Mouse (Mus musculus): ENCODE measurements at regions not wholly inside any gene's neighbourhood (a gene's known extent, or its start where the extent isn't known, plus 50 kb on each side); places are given as distances from the start of the nearest gene placed in this dataset.

GRCm38 (mm10) chr19:56030401-56030925, 256.5 kb upstream of the Habp2 start:
- no peak for ATAC-seq (replicated peaks in 1 of 2; ENCODE audit: insufficient read depth in 1 of 2, low FRiP score in 2 of 2, low TSS enrichment in 1 of 2, low read depth in 1 of 2, poor library complexity in 2 of 2, severe bottlenecking in 2 of 2)

GRCm38 (mm10) chr19:56034552-56034951, 252.4 kb upstream of the Habp2 start:
- peak; percentile 36 to 46; a peak in 1 of 4 replicates for ATAC-seq (replicated peaks in 1 of 2; ENCODE audit: insufficient read depth in 1 of 2, low FRiP score in 2 of 2, low TSS enrichment in 1 of 2, low read depth in 1 of 2, poor library complexity in 2 of 2, severe bottlenecking in 2 of 2)

GRCm38 (mm10) chr19:56037584-56037983, 249.4 kb upstream of the Habp2 start:
- no peak for ATAC-seq (replicated peaks in 1 of 2; ENCODE audit: insufficient read depth in 1 of 2, low FRiP score in 2 of 2, low TSS enrichment in 1 of 2, low read depth in 1 of 2, poor library complexity in 2 of 2, severe bottlenecking in 2 of 2)

GRCm38 (mm10) chr19:56039091-56040004, 247.6 kb upstream of the Habp2 start:
- ATAC-seq (replicated peaks in 1 of 2; ENCODE audit: insufficient read depth in 1 of 2, low FRiP score in 2 of 2, low TSS enrichment in 1 of 2, low read depth in 1 of 2, poor library complexity in 2 of 2, severe bottlenecking in 2 of 2) = no peak

DNA sequence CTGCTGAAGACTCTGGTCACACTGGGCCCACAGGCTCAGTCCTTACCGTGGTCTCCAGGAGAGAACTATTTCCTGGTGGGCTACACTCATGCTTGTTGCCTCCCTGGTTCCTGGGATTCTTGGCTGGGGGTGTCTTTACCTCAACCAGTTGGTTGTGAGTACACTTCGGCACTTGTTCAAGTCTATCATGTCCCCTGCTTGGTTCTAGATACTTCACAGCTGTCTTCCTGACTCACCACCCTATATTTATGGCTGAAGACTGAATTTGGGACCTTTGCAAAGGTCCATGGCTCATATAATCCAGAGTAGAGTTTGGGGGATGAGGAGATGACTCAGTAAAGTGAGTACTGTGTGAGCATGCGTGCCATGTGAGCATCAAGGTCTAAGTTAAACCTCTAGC, 245.0 kb upstream of the Habp2 start:
- ATAC-seq (replicated peaks in 1 of 2; ENCODE audit: insufficient read depth in 1 of 2, low FRiP score in 2 of 2, low TSS enrichment in 1 of 2, low read depth in 1 of 2, poor library complexity in 2 of 2, severe bottlenecking in 2 of 2) = no peak

- ATAC-seq (replicated peaks in 1 of 2; ENCODE audit: insufficient read depth in 1 of 2, low FRiP score in 2 of 2, low TSS enrichment in 1 of 2, low read depth in 1 of 2, poor library complexity in 2 of 2, severe bottlenecking in 2 of 2) = no peak
Measured at GRCm38 (mm10) chr19:56046784-56047390, 240.1 kb upstream of the Habp2 start.

- peak; percentile 32 to 42; a peak in 1 of 4 replicates for ATAC-seq (replicated peaks in 1 of 2; ENCODE audit: insufficient read depth in 1 of 2, low FRiP score in 2 of 2, low TSS enrichment in 1 of 2, low read depth in 1 of 2, poor library complexity in 2 of 2, severe bottlenecking in 2 of 2)
Measured at GRCm38 (mm10) chr19:56054186-56054585, 232.8 kb upstream of the Habp2 start.

GRCm38 (mm10) chr19:56056397-56056796, 230.5 kb upstream of the Habp2 start:
- ATAC-seq (replicated peaks in 1 of 2; ENCODE audit: insufficient read depth in 1 of 2, low FRiP score in 2 of 2, low TSS enrichment in 1 of 2, low read depth in 1 of 2, poor library complexity in 2 of 2, severe bottlenecking in 2 of 2) = no peak

- ATAC-seq (replicated peaks in 1 of 2; ENCODE audit: insufficient read depth in 1 of 2, low FRiP score in 2 of 2, low TSS enrichment in 1 of 2, low read depth in 1 of 2, poor library complexity in 2 of 2, severe bottlenecking in 2 of 2) = no peak
Measured at GRCm38 (mm10) chr19:56061882-56062540, 224.9 kb upstream of the Habp2 start.

DNA sequence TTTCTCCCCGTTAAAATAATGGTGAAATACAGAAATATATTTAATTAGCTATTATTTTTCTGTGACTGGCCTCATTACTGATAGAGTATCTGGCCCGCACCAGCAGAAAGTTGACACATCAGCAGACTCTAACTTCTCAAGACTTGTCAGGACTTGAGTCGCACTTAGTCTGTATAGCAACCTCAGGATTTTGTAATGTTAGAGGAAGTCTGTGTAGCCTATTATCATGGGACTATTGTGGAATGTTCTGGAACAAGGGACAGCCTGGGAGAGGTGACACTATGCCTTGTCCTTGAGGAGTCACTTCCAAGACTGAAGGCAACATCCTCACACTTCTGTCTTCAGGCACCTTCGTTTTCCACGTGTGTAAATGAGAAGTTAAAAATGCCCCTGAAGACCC, 223.8 kb upstream of the Habp2 start:
- no peak for ATAC-seq (replicated peaks in 1 of 2; ENCODE audit: insufficient read depth in 1 of 2, low FRiP score in 2 of 2, low TSS enrichment in 1 of 2, low read depth in 1 of 2, poor library complexity in 2 of 2, severe bottlenecking in 2 of 2)

DNA sequence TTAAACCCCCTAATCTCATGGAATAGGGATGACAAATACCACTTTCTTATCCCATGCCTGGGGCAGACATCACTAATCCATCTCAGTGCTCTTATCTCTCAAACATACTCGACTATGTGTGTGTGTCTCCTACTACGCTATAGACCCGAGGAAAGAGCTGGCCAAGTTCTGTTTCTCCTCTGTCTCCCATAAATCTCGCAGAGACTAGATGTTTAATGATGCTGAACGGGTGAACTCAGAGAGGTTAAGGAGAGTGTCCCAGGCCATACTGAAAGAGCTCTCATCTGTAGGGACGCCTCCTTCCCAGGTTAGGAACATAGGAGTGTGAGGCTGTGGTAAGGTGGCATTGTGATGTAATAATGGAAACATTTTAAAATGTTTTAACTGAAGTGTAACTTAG, 221.2 kb upstream of the Habp2 start:
- no peak for ATAC-seq (replicated peaks in 1 of 2; ENCODE audit: insufficient read depth in 1 of 2, low FRiP score in 2 of 2, low TSS enrichment in 1 of 2, low read depth in 1 of 2, poor library complexity in 2 of 2, severe bottlenecking in 2 of 2)

DNA sequence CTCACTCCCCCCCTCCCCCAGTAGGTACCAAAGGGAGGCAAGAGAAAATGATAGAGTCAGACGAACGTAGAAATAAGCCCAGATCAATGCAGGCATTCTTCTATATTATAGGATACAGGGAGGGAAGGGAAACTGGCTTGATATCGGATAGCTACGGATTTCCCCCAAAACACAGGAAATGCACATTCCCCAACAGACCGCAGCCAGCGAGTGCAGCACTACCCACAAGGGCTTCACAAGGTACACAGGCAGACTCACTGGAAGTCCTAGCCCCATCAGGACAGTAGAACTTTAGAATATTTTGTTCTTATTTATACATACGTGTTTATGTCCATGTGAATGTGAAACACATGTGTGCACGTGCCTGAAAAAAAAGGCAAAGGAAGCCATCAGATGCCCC, 218.8 kb upstream of the Habp2 start:
- peak; percentile 35 to 56 for ATAC-seq (replicated peaks in 1 of 2; ENCODE audit: insufficient read depth in 1 of 2, low FRiP score in 2 of 2, low TSS enrichment in 1 of 2, low read depth in 1 of 2, poor library complexity in 2 of 2, severe bottlenecking in 2 of 2)

DNA sequence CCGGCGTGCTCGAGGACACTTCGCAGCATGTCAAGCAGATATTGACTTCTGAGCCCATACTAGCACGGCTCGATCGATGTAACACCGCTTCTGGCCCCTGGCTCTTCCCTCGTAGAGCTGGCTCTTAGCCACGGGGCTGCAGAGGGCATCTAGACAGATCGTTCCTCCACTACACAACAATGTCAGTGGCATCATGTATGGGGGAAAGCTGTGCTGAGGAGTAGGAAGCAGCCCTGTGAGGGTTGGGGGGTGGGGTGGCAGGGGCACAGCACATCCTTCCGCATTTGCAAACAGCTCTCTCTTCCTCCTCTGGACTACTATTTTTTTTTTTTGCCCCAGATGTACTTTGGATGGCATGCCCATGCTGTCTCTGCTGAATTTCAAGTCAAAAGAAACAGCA, 218.1 kb upstream of the Habp2 start:
- ATAC-seq (replicated peaks in 1 of 2; ENCODE audit: insufficient read depth in 1 of 2, low FRiP score in 2 of 2, low TSS enrichment in 1 of 2, low read depth in 1 of 2, poor library complexity in 2 of 2, severe bottlenecking in 2 of 2) = peak; percentile 68 to 76

GRCm38 (mm10) chr19:56069266-56069665, 217.7 kb upstream of the Habp2 start:
- ATAC-seq (replicated peaks in 1 of 2; ENCODE audit: insufficient read depth in 1 of 2, low FRiP score in 2 of 2, low TSS enrichment in 1 of 2, low read depth in 1 of 2, poor library complexity in 2 of 2, severe bottlenecking in 2 of 2) = no peak; a peak in 1 of 4 replicates

DNA sequence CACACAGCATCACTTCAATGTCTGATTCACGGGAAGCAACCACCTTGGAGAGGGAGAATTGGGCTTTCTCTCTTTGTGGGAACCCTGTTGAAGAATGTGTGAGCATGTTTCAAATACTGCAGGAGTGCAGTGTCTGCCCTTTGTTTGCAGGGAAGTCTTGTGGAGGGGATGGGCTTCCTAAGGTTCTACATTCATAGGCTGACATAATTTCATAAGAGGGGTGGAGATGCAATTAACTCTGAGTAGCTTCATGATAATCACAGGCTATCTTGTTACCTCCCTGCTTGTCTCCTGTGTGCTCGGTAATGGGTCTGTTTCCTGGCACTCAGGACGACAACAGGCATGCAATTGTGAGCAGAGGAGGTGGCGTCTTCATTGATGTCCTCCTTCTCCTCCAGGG, 215.6 kb upstream of the Habp2 start:
- no peak for ATAC-seq (replicated peaks in 1 of 2; ENCODE audit: insufficient read depth in 1 of 2, low FRiP score in 2 of 2, low TSS enrichment in 1 of 2, low read depth in 1 of 2, poor library complexity in 2 of 2, severe bottlenecking in 2 of 2)

GRCm38 (mm10) chr19:56076128-56076527, 210.8 kb upstream of the Habp2 start:
- ATAC-seq (replicated peaks in 1 of 2; ENCODE audit: insufficient read depth in 1 of 2, low FRiP score in 2 of 2, low TSS enrichment in 1 of 2, low read depth in 1 of 2, poor library complexity in 2 of 2, severe bottlenecking in 2 of 2) = no peak

- no peak for ATAC-seq (replicated peaks in 1 of 2; ENCODE audit: insufficient read depth in 1 of 2, low FRiP score in 2 of 2, low TSS enrichment in 1 of 2, low read depth in 1 of 2, poor library complexity in 2 of 2, severe bottlenecking in 2 of 2)
Measured at GRCm38 (mm10) chr19:56077491-56077890, 209.4 kb upstream of the Habp2 start.
